Mouse (Mus musculus) lung, adult 18-20 months (tissue): ENCODE results near the gene Sntg2.

Source experiments
- DNase-seq, 2 experiments: peaks; one replicate each; pipeline ENCODE4 v3.0.0; 2022; ENCODE audit warnings: mixed read lengths in 2 of 2

Sntg2 gene

DNA sequence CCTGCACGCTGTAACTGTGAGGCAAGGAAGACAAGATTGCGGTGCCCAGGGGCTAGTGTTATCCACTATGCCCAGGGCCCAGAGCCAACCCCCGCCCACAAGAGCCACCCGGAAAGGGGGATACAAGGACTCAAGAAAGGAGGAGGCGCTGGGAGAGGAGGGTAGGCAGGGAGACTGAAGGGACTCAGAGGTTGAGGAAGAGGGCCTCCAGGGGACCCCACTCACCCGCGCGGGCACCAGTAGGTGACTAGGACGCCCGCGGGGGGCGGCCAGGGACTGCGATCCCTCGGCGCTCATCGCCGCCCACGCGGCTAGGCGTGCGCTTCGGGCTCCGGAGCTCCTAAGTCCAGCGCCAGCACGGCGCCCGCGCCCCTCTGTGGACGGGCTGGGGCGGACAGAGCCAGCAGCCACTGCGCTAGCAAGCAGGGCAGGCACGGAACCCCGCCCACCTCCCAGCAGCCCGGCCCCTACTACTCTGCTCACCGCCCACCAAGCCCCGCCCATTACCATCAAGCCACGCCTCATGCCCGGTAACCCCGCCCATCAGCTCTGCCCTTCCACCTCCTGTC, at the start of gene Sntg2:
Sntg2 (minus strand) TSS at position 443 of the 569 bp plus-strand sequence.
- DNase-seq = peak; percentile 81 to 86

DNA sequence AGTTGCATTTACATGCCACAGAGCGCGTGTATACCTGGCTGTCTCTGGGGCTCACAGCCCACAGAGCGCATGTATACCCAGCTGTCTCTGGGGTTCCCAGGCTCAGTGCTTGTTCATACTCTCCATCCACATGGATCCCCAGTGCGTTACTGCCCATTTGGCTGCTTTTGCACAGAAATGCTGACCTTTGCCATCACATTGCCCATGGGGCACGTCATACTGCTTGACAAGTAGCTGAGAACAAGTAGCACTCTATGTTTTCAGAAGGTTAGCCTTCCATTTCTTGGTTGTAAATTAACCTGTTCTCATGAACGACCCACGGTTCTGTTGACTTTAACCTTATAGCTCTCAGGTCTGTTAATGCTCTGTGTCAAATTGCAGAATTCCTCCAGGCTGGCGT, 43.4 kb upstream of the Sntg2 start:
- DNase-seq = no peak

DNA sequence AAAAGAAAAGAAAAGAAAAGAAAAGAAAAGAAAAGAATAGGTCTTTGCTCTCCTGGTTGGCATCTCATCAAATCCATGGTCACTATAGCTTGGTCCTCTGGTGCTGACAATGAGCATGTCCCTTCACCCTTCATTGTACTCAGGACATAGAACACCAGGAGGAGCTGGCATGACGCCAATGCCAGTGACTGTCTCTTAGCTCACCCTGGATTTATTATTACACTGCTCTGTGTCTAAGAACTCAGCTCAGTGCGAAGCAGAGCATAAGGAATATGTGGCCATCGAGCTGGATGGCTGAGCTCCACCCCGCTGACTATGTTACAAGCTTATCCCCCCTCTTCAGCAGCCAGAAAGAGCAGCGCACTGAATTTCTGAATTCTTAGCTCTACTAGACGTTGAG, 42.8 kb upstream of the Sntg2 start:
- DNase-seq = no peak

- no peak for DNase-seq
These were observed 29.5 kb upstream of the Sntg2 start for GRCm38 (mm10) chr12:30402651-30403050.

GRCm38 (mm10) chr12:30400531-30400930, 27.4 kb upstream of the Sntg2 start:
- DNase-seq = no peak

DNA sequence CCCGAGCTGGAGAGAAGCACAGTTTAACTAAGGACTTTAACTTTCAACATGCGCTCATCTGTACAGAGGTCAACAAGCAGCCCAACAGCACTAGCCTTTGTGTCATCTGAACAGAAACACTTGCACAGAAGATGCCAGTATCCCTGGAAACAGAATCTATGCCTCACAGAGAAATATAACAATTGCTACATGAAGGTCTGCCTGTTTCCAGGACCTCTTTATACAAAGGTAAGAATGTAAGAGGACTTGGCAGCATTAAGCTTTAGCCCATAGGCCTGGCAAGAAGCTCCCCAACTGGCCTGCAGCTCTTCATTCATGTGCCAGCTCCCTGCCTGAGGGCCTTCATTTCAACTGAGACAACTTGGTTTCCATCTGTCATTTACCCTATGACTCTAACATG, 26.9 kb upstream of the Sntg2 start:
- no peak for DNase-seq

- peak in 1 of 2 experiments; percentile 8 for DNase-seq
These were observed 882 bp downstream of the Sntg2 start for GRCm38 (mm10) chr12:30372293-30372692.

- DNase-seq = peak; percentile 59 to 74
These were observed 3.4 kb downstream of the Sntg2 start for GRCm38 (mm10) chr12:30369786-30370185.

DNA sequence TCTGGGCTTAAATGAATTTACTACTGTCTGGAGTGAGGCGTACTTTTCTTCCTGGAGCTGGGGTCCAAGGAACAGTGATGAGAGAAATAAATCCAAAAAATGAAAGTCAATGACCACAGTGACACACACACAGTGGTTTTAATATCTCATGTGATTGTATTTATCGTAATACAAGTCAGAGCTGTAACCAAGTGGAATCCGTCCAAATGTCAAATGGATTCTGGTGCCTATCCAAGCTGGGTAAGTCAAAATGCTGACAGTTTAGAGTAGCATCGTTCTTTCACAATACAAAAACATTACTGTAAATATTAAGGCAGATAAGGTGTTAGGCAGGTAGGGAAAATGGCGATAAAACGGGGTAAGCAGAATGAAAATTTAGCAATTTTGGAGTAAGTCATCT, 4.0 kb downstream of the Sntg2 start:
- no peak for DNase-seq

DNA sequence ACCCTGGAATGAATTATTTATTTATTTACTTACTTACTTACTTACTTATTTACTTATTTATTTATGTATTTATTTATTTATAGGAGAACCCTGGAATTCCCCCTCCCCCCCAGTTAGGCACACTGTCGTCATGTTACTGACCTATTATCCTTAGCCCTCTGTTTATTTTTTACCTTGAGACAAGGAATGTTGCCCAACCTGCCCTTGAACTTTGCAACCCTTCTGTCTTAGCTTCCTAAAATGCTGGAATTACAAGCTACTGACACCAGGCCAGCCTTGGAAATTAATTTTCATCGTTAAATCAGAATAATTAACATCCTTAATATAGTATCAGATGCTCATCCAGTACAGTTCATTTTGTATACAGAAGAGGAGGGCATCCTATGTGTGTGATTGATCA, 10.9 kb downstream of the Sntg2 start:
- no peak for DNase-seq

DNA sequence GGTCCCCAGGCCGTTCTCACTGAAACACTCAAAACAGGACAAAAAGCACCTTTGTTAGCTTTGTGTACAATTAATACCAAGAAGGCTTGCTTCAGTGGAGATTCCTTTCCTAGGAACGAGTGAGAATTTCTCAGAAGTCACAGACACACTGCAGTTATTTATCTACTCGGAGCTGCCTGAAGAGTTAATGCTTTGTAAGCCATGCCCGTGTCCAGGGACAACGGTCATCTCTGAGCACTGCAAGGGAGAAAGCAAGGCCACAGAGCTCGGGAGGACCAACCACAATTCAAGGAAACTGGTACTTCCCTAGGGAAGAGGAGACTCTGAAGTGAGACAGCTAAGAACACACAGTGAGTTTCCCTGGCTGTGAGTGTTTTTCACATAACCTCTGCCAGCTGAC, 15.5 kb downstream of the Sntg2 start:
- no peak for DNase-seq

- no peak for DNase-seq
These were observed 20.8 kb downstream of the Sntg2 start for GRCm38 (mm10) chr12:30352393-30352792.

DNA sequence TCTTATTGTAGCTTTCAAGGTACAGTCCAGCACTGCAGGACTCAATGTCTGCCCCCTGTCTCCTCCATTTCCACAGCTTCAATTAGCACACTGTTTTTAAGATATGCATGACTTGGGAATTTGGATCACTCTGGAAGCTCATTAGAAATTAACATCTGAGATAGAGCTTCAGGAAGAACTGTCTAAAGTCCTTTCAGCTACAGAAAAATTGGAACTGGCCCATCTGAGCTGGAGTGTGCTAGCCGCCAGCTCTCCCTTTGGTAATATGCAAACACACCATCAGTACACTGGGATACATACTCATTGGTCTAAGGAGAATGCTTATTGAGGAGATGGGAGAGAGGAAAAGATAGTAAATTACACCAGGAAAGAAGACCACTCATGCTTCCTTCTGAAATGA, 25.1 kb downstream of the Sntg2 start:
- no peak for DNase-seq

- no peak for DNase-seq
These were observed 25.9 kb downstream of the Sntg2 start for GRCm38 (mm10) chr12:30347284-30347683.

- peak in 1 of 2 experiments; percentile 1 for DNase-seq
These were observed 28.4 kb downstream of the Sntg2 start for GRCm38 (mm10) chr12:30344806-30345205.

GRCm38 (mm10) chr12:30336301-30336700, 36.9 kb downstream of the Sntg2 start:
- DNase-seq = no peak

DNA sequence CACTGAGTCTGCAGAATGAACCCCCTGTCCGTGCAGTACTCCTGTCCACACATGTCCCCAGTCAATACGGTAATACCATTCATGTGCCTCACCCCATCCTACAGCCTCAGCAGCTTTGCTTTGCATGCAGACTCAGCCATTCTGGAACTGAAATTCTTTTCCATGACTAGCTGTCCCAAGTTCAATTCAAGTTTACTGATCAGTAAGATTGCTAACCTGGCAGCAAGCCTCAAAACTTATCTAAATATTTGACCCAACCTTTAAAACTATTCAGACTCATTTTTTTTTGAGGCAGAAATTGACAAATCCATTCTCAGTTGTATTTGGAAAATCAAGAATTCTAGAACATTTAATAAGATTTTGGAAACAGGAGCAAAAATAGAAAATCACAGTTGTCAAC, 38.7 kb downstream of the Sntg2 start:
- no peak for DNase-seq

GRCm38 (mm10) chr12:30317971-30318370, 55.2 kb downstream of the Sntg2 start:
- no peak for DNase-seq

- DNase-seq = no peak
These were observed 60.2 kb downstream of the Sntg2 start for GRCm38 (mm10) chr12:30313021-30313420.

DNA sequence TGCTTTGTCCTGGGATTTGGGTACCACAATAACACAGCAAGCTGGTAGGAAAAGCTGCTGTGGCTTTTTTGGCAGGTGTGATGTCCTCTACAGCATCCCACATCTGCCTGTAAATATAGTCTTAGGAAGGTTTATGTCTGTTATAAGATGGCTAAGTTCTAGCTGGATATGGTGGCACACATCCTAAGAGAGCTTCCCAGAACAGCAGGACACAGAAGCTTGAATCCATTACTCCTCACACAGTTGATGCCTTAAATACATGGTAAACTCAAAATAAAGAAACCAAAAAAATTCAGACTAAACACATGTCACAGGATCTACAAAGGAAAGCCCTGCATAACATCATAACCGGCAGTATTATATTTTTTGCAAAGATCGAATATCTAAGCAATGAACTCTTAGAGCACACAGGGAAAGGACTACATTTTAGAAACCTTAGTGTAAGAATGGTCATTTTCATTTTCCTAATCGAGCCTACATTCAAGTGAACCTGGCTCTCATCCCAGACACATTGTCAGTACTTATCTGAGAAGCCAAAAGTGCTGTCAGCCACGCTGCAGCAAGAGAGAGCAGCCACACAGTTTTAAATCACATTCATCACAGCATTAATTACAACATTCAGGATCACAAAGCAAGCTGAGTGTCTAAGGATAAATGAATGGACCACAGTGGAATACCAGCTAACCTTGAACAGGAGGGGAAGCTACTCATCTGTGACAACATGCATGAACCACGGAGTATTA, 64.8 kb downstream of the Sntg2 start:
- DNase-seq = no peak

- no peak for DNase-seq
These were observed 80.2 kb downstream of the Sntg2 start for GRCm38 (mm10) chr12:30292724-30293560.

GRCm38 (mm10) chr12:30286888-30287573, 86.1 kb downstream of the Sntg2 start:
- no peak for DNase-seq

- DNase-seq = no peak
These were observed 89.4 kb downstream of the Sntg2 start for GRCm38 (mm10) chr12:30283741-30284140.
